Mouse (Mus musculus) thymus, adult 2 months (tissue): ENCODE data around the gene Krtap19-5. TPM values are rescaled to one million over a fixed set of nuclear protein-coding genes. Genes with fewer than 3 reads are reported as not detected.

Experiments used
- DNase-seq: peaks from one replicate; pipeline ENCODE4 v3.0.0; 2021
- H3K27ac ChIP-seq: fragments of 200-500 bp; 2 replicates; pipeline ENCODE4 v1.5.1; 2012; ENCODE audit warnings: low read length, control low read depth; ENCODE audit not compliant: control insufficient read depth, insufficient read depth
- H3K27me3 ChIP-seq: fragments of 200-500 bp; 2 replicates; pipeline ENCODE4 v1.6.1; 2012; ENCODE audit warnings: mild to moderate bottlenecking, low read length, moderate library complexity, mixed read lengths; ENCODE audit not compliant: control insufficient read depth, insufficient read depth
- H3K36me3 ChIP-seq: fragments of 200-500 bp; 2 replicates; pipeline ENCODE4 v1.6.1; 2012; ENCODE audit warnings: mild to moderate bottlenecking, low read length, moderate library complexity; ENCODE audit not compliant: control insufficient read depth, insufficient read depth
- H3K4me1 ChIP-seq: fragments of 200-500 bp; replicated peaks from 2 replicates; pipeline ENCODE4 v1.6.1; 2012; ENCODE audit warnings: low read length; ENCODE audit not compliant: control insufficient read depth, insufficient read depth
- H3K4me3 ChIP-seq: fragments of 200-500 bp; 2 replicates; pipeline ENCODE4 v1.5.1; 2012; ENCODE audit warnings: mild to moderate bottlenecking, low read length, control low read depth, moderate library complexity; ENCODE audit not compliant: control insufficient read depth, insufficient read depth
- CTCF ChIP-seq: fragments of 200-500 bp; IDR thresholded peaks from 2 replicates; pipeline ENCODE4 v1.5.1; 2012; ENCODE audit warnings: mild to moderate bottlenecking, control low read depth, low read length, moderate library complexity, borderline replicate concordance; ENCODE audit not compliant: control insufficient read depth, poor library complexity, insufficient read depth; ENCODE audit errors: extremely low read depth
- POLR2A ChIP-seq: fragments of 200-500 bp; IDR thresholded peaks from 2 replicates; pipeline ENCODE4 v1.6.1; 2012; ENCODE audit warnings: mild to moderate bottlenecking, low read length, control low read depth, moderate library complexity; ENCODE audit not compliant: control insufficient read depth, poor library complexity, insufficient read depth; ENCODE audit errors: extremely low read depth
- WGBS: fragments of 180-500 bp; shearing (Covaris S2); methylation state at CpG from one replicate; pipeline ENCODE4 v1.1.7; 2018; 5-methylcytosine and 5-hydroxymethylcytosine counted together
- polyA plus RNA-seq: library from polyadenylated mRNA; depleted of rRNA; stranded (reverse); fragments of >200 nt; gene quantifications from 2 replicates; pipeline ENCODE4 v1.2.3, GENCODE M21; 2012; rRNA removed

Gene Krtap19-5
- polyA plus RNA-seq, 1 experiment, result not detected

DNA sequence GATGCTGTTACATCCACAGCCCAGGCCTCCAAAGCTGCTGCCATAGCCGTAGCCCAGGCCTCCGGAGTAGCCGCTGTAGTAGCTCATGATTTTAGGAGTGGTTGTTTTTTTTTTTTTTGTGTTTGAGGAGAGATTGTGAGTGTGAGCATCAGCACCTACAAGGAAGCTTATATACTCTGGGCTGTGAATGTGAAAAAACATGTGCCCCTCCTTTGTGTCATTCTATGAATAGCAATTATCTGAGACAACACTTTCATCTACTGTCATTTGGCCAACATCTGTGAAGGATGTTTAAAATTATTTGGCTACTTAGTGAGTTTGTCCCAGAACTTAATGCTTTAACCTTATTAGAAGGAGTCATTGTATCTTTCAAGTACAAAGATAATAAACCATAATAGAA, 22.1 kb downstream of the Krtap19-5 start, which contains the start of gene Krtap19-2:
Gene Krtap19-2 (minus strand): TSS at position 101 of the 400 bp plus-strand sequence.
- H3K27me3 ChIP-seq, result no peaks in the 10 kb centered on the region
- TF ChIP-seq POLR2A, result no peak
- H3K27ac ChIP-seq, result no peak within 1 kb of the TSS
- no peak for DNase-seq
- no peaks in the 10 kb centered on the region for H3K4me1 ChIP-seq
- no peaks in the 10 kb centered on the region for H3K36me3 ChIP-seq
- 94% methylated on average over 3 of the region's 3 CpGs for WGBS
- H3K4me3 ChIP-seq, result no peak within 1 kb of the TSS

DNA sequence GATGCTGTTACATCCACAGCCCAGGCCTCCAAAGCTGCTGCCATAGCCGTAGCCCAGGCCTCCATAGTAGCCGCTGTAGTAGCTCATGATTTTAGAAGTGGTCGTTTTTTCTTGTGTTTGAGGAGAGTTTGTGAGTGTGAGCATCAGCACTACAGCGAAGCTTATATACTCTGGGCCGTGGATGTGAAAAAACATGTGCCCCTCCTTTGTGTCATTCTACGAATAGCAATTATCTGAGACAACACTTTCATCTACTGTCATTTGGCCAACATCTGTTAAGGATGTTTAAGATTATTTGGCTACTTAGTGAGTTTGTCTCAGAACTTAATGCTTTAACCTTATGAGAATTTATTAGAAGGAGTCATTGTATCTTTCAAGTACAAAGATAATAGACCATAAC, 26.9 kb downstream of the Krtap19-5 start, which contains the start of gene Krtap19-1:
Gene Krtap19-1 (minus strand): TSS at position 101 of the 400 bp plus-strand sequence.
- DNase-seq, result no peak
- no peak for TF ChIP-seq POLR2A
- TF ChIP-seq CTCF, result no peak
- Histone ChIP-seq H3K36me3 (no peaks in the 10 kb centered on the region), H3K4me1 (no peaks in the 10 kb centered on the region), H3K27ac (no peak within 1 kb of the TSS), H3K27me3 (no peaks in the 10 kb centered on the region), H3K4me3 (no peak within 1 kb of the TSS)
- 86% methylated on average over 6 of the region's 6 CpGs for WGBS

DNA sequence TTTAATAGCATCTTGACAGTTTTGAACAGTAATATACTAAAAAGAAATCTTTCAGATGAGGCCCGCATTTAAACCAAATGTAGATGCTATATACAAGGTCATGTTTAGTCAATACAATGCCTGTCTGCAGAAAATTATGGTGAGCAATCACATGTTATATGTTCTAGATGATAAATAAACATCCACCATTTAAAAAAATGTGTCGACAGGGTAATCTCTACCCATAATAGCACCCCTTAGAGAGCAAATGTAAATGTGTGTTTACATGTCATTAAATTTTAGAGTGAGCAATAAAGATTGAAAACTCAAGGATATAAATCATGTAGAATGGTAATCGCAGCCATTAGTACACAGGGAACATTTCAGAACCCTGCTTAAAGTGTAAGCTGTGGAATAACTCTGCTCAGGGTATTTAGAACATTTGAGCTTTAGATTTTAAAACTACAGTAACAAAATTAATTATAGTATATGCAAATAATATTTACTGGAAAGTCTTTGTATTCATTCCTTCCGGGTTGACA, 31.3 kb downstream of the Krtap19-5 start:
- Histone ChIP-seq H3K36me3 (no peaks in the 10 kb centered on the region), H3K27me3 (no peaks in the 10 kb centered on the region), H3K4me1 (no peaks in the 10 kb centered on the region), H3K4me3 (no peak overlapping the region), H3K27ac (no peak overlapping the region)
- no peak for DNase-seq
- WGBS, result 94% methylated on average over 4 of the region's 4 CpGs
- no peak for TF ChIP-seq POLR2A
- no peak for TF ChIP-seq CTCF

DNA sequence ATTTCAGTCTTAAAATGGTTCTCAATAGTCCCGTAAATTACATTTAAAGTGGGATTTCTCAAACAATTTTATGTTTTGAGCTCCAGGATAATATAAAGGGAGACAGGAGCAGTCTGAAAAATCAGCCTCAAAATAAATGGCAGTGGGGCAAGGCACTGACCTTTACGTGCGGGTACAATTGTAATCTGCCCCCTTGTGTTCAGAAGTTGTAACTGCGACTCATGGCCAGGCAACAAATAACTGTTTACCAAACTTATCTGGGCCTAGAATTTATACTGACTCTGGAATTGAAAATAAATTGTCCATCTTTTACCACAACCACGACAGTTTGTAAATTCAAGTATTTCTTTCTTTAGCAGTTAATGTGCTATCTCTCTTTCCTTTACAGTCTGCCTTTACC, 44.8 kb downstream of the Krtap19-5 start:
- no peak for TF ChIP-seq POLR2A
- no peak for TF ChIP-seq CTCF
- Histone ChIP-seq H3K4me3 (no peak overlapping the region), H3K27me3 (no peaks in the 10 kb centered on the region), H3K27ac (no peak overlapping the region), H3K4me1 (no peaks in the 10 kb centered on the region), H3K36me3 (no peaks in the 10 kb centered on the region)
- 12% methylated on average over 5 of the region's 5 CpGs for WGBS
- no peak for DNase-seq

DNA sequence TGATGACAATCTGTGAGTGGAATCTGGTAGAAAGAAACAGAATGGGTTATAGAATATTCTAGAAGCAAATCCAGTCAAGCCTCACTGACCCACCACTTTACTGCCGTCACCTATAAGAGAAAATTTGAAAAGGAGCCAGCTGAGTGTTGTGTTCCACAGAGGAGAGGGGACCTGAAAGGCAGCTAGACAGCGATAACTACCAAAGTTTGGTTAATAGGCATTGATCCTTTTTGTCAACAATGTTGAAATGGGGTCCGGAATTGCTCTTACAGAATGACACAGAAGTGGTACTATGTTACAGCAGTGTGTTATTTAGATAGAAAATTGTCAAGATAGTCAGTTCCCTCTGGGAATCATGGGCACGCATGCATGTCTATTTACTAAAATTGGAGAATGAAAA, 47.7 kb downstream of the Krtap19-5 start:
- TF ChIP-seq CTCF (no peak), POLR2A (no peak)
- no peaks in the 10 kb centered on the region for H3K36me3 ChIP-seq
- 91% methylated on average over 4 of the region's 4 CpGs for WGBS
- no peaks in the 10 kb centered on the region for H3K4me1 ChIP-seq
- no peak overlapping the region for H3K4me3 ChIP-seq
- DNase-seq, result no peak
- H3K27me3 ChIP-seq, result no peaks in the 10 kb centered on the region
- H3K27ac ChIP-seq, result no peak overlapping the region

DNA sequence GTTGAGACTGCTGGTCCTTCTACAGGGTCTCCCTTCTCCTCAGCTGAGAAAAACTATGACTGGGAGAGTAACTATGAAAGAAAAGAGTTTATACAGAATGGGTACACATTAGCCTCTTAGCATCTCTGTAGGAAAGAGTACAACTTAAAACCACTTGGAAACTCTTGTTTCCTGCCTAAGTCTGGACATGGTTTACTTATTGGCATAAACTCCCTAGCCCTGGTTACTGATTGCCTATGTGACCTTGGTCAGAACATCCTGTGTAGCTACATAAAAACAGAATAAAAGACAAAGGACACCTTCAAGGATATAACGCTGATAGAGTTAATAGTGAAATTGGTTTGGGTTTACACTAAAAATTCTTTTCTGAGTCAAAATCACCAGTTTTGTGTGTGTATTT, 48.9 kb downstream of the Krtap19-5 start:
- no peak for DNase-seq
- WGBS, result 92% methylated on average over 1 of the region's 1 CpGs
- Histone ChIP-seq H3K4me3 (no peak overlapping the region), H3K27me3 (no peaks in the 10 kb centered on the region), H3K4me1 (no peaks in the 10 kb centered on the region), H3K36me3 (no peaks in the 10 kb centered on the region), H3K27ac (no peak overlapping the region)
- TF ChIP-seq POLR2A (no peak), CTCF (no peak)

Other genes with a start within 250 kb of the Krtap19-5 start
- gene Krtap26-1, start 248.7 kb downstream of the Krtap19-5 start, polyA plus RNA-seq, result not detected in 2 replicates
- gene Krtap27-1, start 224.8 kb downstream of the Krtap19-5 start, polyA plus RNA-seq, result not detected in 2 replicates
- not detected in 2 replicates for gene 2310061N02Rik, start 188.5 kb downstream of the Krtap19-5 start, polyA plus RNA-seq
- gene Krtap13-1, start 167.6 kb downstream of the Krtap19-5 start, polyA plus RNA-seq, result not detected in 2 replicates
- gene Krtap13, start 144.8 kb downstream of the Krtap19-5 start, polyA plus RNA-seq, result not detected in 2 replicates
- gene 2310034C09Rik, start 137.6 kb downstream of the Krtap19-5 start, polyA plus RNA-seq, result not detected in 2 replicates
- not detected in 2 replicates for gene 2310057N15Rik, start 122.3 kb downstream of the Krtap19-5 start, polyA plus RNA-seq
- not detected in 2 replicates for gene Gm5965, start 118.6 kb downstream of the Krtap19-5 start, polyA plus RNA-seq
- gene Gm20741, start 84.2 kb downstream of the Krtap19-5 start, polyA plus RNA-seq, result not detected in 2 replicates
- gene Krtap15, start 76.2 kb downstream of the Krtap19-5 start, polyA plus RNA-seq, result not detected in 2 replicates
- not detected in 2 replicates for gene Krtap14, start 70.3 kb downstream of the Krtap19-5 start, polyA plus RNA-seq
- not detected in 2 replicates for gene Krtap19-1, start 27.0 kb downstream of the Krtap19-5 start, polyA plus RNA-seq
- not detected in 2 replicates for gene Krtap19-2, start 22.2 kb downstream of the Krtap19-5 start, polyA plus RNA-seq
- not detected in 2 replicates for gene Krtap19-3, start 18.4 kb downstream of the Krtap19-5 start, polyA plus RNA-seq
- not detected in 2 replicates for gene Krtap19-4, start 11.4 kb downstream of the Krtap19-5 start, polyA plus RNA-seq
- gene Krtap19-9b, start 35.8 kb upstream of the Krtap19-5 start, polyA plus RNA-seq, result not detected in 2 replicates
- gene Krtap16-3, start 66.4 kb upstream of the Krtap19-5 start, polyA plus RNA-seq, result not detected in 2 replicates
- gene Krtap22-2, start 114.3 kb upstream of the Krtap19-5 start, polyA plus RNA-seq, result not detected in 2 replicates
- not detected in 2 replicates for gene Gm10229, start 118.8 kb upstream of the Krtap19-5 start, polyA plus RNA-seq
- not detected in 2 replicates for gene Krtap6-1, start 135.2 kb upstream of the Krtap19-5 start, polyA plus RNA-seq
- not detected in 2 replicates for gene Gm10228, start 145.0 kb upstream of the Krtap19-5 start, polyA plus RNA-seq
- gene Krtap6-5, start 151.4 kb upstream of the Krtap19-5 start, polyA plus RNA-seq, result not detected in 2 replicates
- gene 1110025L11Rik, start 167.5 kb upstream of the Krtap19-5 start, polyA plus RNA-seq, result not detected in 2 replicates
- gene Krtap6-3, start 187.6 kb upstream of the Krtap19-5 start, polyA plus RNA-seq, result not detected in 2 replicates
- not detected in 2 replicates for gene Gm6358, start 244.4 kb upstream of the Krtap19-5 start, polyA plus RNA-seq